Mouse (Mus musculus) brain, embryonic 18.5 days (tissue): ENCODE measurements around the gene Sfrp5.

Experiments used
- DNase-seq: peaks from one replicate; pipeline ENCODE4 v3.0.0-alpha.2; 2012; ENCODE audit warnings: low read depth, low spot score

Sfrp5 gene

DNA sequence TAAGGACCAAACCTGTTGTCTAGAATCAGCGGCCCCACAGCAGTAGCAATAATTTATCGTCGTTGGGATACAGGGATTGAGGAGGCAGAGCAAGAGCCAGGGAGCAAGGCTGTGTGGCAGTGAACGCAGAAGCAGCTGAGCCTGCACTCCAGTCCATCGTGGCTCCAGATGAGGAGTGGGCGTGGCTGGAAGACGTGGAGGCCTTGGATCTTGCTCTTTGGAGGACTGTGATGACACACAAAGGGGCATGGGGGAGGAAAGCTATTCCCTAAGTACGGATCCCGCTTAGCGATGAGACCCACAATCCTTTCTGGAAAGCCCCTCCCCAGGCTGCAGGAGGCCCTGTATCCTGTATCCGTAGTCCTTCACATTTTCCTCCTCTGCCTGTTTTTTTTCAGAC, 4.0 kb downstream of the Sfrp5 start:
- no peak for DNase-seq

DNA sequence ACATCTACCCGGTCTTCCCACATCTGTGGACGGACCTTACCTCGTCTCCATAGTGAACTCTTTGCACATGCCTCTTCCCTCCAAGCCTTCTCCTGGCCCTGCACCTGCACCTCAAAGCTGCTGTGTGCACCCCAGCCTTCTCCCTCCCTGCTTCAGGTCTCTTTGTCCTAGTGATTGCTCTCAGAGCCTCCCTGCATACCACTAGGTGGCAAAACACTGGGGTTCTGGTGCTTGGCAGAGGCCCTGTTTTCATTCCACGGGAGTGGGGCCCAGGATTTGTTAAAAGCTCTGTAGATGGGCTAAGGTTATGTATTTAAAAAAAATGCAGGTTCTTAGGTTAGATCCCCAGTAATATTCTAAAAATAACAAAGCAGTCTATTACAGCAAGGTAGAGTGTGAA, 5.0 kb downstream of the Sfrp5 start:
- no peak for DNase-seq

DNA sequence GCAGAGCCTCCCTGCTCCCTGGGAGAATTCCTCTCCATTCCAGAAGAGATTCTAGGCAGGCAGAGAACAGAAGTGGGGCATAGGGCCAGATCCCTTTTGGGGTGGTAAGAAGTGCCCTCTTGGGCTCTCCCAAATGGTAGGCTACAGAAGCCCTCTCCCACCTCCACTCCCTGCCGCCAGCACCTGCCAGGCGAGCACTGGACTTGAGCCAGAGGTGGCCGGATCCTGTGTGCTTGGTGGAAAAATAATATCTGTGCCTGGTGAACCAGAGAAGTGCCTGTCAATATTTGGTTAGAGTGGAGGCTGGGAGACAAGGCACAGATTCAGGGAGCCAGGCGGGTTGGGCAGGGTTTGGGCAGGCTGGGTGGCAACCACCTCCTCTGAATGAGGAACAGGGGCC, 5.7 kb downstream of the Sfrp5 start:
- DNase-seq: no peak

DNA sequence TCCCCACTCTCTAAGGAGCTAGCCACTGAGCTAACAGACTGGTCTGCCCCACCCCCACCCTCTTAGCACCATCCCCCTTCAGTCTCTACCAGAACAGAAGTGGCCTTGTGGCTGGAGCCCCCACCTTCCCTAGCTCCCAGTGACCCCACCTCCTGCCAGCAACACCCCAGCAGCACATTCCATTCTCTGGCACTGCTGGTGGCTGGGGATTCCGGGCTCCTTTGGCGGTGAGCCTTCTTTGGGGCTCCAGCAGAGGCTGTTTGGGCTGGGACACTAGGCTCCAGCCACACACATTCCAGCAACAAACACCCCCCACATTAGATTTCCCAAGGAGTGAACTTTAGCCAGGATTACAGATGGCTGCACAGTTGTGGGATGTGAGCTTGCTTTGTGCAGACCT, 8.7 kb downstream of the Sfrp5 start:
- DNase-seq: no peak

DNA sequence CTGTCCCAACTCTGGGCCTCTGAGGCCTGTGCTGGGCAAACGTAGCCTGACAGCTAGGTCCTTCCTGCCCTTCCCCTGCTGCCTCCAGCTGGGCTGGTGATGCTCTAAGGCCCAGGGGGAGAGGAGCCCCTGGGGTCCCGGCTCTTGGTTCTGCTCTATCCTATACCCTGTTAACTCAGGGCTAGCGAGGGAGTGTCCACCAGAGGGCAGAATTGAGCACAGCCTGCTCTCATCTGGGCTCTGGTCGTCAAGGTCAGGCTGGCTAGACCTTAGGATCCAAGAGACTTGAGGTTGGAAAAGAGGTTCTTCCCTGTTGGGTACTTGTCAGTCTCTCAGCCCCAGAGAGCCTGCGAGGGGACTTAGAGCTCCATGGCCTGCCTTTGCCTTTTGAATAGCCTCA, 11.6 kb downstream of the Sfrp5 start:
- DNase-seq: no peak

DNA sequence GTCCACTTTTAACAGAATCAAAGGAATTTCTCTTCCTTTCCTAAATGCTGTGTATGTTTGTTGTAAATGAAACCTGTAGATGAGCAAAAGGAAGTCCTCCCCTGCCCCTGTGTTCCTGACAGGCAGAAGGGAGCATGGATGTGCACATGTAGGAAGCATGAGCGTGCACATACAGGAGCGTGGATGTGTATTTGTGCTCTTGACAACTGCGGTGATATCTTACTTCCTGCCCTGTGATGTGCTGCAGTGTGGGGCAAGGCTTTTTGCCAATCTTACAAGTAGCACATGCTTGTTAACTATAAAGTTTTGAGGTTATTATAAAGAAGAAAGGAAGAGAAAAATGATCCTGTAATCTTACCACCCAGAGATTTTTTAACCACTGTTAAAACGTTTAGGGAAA, 12.3 kb downstream of the Sfrp5 start:
- no peak for DNase-seq

DNA sequence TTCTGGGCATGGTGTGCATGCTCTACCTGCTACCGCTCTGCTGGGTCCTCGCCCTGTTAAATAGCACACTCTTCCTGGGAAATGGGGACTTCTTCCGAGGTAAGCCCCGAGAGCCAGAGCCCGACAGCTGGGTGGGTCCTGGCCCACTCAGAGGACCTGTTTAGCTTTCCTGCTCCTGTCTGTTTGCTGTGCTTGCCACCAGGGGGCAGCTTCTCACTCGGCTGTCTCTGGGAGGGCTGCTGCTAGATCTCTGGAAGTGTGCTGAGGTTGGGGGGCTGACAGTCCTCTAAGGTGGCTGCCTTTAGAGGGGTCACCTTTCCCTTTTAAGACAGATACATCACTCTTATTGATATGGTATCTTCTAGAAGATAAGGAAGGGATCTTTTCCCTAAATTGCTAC, 19.4 kb downstream of the Sfrp5 start:
- DNase-seq: no peak

DNA sequence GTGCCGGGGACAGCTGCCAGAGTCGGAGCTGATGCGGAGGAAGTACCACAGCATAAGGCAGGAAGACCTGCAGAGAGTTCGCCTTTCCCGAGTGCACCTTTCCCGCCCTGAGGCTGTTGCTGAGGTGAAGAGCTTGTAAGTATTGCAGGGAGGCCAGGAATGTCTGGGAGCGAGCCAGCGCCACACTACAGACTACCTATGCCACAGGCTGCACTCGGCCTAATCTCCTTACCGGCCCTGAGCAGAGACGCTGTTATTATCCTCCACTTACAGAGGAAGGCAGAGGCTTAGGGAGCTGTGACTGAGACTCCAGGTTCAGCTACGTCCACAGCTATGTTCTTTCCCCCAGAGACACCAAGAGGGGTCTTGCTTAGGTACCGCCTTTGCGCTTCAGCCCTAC, 22.7 kb downstream of the Sfrp5 start:
- no peak for DNase-seq

DNA sequence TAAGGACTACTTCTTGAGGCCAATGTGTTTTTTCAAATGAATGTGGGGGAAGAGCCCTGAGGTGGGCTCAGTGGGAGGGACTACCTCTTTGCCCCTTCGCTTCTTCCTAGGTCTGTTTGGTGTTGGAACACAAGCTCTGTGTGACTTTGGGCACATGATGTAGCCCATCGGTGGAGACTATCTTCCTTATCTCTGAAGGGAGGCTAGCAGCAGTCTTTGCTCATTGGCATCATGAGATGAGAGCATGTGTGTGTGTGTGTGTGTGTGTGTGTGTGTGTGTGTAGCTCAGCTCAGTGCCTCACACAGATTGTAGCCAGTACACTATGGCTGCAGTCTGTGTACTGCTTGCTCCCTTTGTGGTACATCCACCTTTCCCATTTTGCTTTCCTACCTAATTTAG, 24.6 kb downstream of the Sfrp5 start:
- DNase-seq: no peak

DNA sequence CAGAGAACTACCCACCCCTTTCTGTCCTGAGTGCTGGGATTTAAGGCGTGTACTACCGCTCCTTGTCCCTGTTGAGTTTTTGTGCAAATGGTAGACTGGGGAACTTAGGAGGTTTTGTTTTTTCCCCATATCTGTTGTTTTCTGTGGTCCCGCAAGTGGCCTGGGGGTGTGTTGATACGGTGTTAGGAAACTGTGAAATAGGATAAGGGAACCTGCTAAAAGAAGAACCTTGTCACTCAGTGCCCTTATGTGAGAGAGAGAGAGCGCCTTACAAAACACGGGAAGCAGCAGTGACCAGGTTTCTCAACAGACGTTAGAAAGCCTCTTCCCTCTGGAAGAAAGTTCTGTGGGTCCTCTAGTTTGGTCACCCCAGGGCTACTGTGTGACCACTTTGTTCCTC, 25.2 kb downstream of the Sfrp5 start:
- DNase-seq: no peak

DNA sequence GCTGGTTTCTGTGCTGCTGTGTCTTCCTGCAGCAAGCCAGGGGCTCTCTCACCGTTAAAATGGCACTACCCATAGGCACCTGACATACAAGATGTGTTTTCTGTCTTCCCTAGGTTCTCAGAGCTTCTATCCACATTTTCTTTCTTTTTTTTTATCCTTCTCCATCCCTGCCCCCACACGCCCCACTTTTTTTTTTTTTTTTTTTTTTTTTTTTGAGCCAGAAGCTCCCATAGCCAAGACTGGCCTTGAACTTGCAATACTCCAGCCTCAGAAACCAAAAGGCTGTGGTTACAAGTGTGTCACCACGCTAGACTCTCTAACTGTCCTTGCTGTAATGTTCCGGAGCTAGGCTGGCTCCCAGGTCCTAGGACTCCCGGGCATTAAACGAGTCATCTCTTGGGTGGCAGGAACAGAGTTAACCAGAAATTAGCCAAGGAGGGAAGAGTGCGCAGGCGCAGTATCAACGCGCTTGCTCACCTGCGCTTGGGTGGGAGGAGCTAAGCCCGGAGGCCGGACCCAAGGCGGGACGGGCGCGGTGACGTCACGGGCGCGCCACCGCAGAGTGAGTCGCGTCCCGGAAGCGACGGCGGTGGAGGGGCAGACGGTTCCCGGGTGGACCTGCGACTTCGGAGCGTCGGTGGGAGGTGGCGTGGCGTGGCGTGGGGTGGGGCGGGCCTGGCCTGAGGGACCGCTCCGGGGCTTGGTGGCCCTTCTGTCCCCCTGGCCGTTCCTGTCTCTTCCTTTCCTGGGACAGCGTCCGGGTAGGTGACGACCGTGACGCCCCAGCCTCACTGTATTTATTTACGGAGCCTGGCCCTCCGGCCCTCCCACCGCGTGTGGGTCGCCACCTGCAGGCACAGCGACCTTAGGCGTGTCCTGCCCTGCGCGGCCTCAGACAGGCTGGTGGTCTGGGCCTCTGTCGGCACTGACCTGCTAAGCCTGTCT, 31.8 kb downstream of the Sfrp5 start:
- peak; percentile 85 for DNase-seq

DNA sequence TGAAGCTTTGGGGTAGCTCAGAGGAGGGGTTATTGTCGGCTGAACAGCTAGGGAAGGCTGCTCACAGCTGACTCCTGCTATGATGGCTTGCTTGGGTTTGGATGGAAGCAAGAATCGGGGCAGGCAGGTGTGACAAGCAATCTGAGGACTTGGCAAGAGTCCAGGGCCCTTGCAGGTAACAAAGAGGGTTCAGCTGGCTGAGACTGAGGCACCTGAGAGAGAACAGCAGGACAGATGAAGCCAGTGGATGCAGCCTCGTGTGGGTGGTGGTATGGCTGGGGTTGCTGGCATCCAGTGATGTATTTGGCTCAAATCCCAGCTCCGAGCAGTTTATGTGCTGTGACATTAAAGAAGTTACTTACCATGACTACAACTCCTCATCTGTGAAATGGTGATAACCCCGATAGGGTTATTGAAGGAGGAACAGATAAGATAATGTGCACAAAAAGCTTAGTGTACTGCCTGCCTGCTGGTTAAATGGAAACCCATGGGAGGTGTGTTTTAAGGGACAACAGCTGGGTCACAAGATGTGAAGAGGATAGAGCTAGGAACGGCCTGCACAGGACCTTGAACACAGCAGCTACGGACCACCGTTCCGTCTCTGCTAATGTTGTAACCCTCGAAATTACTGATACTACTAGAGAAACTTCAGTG, 32.6 kb downstream of the Sfrp5 start:
- no peak for DNase-seq

DNA sequence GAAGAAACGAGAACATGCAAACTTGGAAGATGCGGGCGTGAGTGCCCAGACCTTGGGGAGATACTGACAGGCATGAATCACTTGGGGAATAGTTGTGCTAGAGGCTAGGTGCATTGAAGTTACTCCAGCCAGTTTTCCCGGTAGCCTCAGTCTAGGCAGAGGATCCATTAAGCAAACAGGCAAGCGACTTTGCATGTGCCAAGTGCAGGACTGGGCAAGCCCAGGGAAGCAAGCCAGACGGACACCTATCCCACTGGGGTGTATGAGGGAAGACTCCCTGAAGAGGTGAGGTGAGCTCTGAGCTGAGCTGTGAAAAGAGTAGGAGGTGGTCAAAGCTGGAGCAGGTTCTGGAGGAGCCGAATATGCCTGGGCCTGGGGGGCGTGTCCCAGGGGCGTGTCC, 34.6 kb downstream of the Sfrp5 start:
- no peak for DNase-seq

DNA sequence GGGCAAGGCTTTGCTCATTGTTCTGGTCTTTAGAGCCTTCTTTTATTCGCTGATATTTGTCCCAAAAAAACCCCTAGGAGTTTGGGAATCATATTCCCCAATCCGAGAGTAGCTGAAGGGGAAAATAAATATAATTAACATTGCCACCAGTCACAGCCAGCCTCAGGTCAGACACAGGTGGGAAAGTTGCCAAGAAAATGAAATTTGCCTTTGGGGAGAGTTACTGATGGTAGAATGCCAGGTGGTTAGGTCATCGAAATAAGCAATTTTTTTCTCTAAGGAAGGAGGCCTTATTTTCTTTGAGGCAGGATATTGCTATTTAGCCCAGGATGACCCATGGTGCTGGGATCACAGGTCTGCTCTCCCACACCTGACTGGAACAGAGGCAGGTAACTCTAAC, 35.3 kb downstream of the Sfrp5 start:
- no peak for DNase-seq

DNA sequence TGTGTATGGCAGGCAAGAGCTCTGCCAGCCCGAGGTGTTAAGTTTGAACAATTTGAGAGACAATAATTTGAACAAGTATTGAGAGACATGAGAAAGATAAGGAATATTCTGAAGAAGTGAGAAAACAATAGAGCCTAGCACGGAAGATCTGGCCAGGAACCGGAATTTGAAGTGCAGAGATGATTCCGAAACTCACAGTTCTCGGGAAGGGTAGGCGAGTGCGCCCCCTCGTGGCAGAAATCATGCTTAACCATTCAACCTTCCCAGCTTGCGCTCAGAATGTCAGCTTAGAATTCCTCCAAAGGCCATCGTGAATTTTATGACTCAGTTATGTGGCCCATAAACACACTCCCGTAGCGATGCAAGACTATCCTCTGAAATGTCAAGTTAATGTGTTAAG, 35.9 kb downstream of the Sfrp5 start:
- DNase-seq: no peak

DNA sequence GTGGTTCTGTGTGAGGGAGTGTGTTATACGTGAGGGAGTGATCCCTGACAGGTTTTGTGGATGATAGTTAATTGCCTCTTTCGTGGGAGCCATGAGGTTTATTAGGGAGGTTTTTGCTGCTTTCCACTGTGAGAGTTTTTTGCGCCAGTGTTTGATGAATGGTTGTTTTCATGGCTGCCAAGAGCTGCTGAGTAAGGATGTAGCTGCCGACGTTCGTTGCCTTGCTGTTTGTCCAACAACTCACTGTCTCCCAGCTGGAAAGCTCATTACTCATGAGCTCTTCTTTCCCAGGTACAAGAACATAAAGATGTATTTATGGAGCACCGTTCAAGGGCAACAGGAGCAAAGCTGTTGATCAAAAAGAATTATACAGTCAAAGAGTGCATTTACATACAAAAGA, 37.9 kb downstream of the Sfrp5 start:
- no peak for DNase-seq

DNA sequence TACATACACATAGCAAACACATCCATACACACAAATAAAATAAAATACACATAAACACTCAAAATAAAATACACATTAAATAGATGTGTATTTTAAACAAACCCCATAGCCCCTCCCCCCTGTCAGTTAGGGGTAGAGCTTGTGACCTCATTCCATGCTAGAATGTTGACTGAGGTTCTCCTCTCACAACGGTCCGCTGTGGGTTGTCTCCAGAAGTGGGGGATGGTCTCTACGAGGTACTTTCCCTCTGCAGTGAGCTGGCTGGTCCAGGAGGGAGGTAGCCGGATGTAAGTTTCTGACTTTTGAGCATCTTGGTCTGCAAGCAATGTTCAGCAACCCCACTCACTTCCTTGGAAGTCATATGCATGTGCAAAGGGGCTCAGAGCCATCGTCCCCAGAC, 38.3 kb downstream of the Sfrp5 start, which contains the start of gene Zfyve27:
Zfyve27 (plus strand) TSS at position 188 of the 400 bp plus-strand sequence.
- DNase-seq: no peak

DNA sequence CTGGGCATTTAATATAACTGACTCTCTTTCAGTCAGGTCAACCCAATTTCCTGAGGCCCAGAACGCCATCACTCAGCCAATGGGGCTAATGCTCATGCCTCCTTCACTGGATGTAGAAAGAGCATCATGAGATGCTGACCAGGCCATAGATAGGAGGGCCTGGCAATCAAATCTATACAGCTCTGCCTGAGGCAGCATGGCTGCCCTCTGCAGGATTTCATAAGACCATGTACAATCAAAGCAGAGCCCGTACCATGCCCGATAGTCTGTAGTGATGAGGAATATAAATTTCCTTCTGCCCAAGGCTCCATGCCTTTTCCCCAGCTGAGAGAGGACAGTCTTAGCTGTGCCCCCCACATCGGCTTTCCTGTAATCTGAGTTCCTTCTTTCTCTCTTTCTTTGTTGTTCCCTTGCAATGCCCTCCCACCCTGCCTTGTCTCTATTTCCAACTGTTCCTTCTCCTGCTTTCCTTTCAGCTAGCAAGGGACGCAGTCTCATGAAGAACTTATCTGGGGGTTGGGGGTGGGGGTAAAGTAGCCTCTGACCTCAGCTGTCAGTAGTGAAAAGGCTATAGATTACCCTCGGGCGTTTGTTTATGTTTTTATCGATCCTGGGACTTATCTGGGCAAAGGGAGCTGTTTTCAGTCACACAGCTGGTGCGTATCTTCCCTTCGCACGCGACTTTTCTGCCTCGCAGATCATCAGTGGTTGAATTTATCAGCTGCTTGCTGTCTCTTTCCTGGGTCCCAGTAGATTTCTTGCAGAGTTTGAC, 43.6 kb downstream of the Sfrp5 start:
- no peak for DNase-seq

DNA sequence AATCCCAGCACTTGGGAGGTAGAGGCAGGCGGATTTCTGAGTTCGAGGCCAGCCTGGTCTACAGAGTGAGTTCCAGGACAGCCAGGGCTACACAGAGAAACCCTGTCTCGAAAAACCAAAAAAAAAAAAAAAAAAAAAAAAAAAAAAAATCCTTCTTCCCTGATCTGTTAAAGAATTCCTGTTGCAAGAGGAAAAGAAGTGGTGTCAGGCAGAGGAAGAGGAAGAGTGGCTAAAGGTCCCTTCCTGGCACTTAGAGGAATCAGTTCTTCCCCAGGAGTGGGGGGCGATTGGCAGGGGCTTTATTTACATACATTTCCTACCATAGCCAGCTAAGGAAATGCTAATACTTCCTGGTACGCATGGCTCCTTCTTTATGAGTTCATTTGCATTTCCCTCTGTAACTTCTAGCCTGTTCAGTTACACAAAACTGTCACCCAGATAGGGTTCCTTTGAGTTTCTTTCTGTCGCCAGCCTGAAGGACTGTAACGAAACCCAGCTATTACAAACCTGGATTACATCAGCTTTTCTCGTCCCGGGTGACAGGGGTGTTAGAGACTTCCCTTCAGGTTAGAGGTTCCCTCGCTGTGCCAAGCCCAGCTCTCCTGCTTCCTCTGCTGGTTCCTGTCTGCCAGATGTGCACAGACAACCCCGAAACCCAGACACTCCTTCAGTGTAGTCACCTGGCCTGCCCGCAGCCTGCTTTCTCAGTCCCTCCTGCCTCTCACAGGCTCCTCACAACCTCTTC, 44.4 kb downstream of the Sfrp5 start:
- DNase-seq: no peak

DNA sequence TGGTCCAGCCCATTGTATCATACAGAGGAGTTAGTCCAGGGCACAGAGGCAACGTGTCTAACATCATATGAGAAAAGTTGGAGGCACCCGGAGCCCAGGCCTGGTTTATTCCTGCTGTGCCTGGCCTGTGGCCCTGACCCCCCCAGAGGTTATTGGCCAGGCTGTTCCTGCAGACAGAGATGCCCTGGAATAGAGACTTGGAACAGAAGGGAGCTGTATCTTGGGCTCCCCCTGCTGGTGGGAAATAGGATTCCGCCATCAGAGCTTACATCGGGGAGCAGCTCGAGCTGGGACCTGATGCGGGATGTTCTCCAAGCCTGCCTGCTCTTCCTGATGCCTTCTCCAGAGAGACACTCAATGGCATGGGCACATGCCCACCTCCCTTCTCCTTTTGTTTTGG, 50.1 kb downstream of the Sfrp5 start:
- DNase-seq: no peak

DNA sequence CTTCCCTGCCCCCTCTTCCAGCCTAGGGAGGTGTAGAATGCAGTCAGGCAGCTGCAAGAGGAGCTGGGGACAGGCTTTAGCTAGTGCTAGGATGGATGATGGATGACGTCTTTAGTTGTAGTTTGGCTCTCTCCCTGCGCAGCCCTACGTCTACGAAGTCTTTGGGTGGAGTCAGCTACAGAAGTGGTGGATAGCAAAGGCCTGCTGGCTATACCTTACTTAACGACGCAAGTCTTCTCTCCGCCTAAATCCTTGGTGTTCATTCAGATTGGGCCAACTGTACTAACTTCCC, 53.5 kb downstream of the Sfrp5 start:
- no peak for DNase-seq
